Mouse (Mus musculus): ENCODE results near the gene Foxp4.

DNA sequence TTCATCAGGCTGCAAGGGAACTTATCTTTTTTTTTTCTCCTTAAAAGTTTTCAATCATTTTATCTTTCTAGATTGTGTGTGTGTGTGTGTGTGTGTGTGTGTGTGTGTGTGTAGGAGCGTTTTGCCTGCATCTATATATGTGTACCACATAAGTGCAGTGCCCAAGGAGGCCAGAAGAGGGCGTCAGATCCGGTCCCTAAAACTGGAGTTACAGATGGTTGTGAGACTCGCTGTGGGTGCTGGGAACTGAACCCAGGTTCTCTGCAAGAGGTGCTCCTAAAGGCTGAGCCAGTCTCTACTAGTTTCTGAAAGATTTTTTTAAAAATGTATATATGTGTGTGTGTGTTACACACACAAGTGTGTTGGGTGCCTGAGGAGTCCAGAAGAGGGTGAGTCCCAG, 5.0 kb upstream of the Foxp4 start:
- TF ChIP-seq POLR2A (IDR thresholded peaks at IDR 0.05; ENCODE audit: borderline replicate concordance, extremely low read depth, low read depth, low read length) (no peak), CTCF (IDR thresholded peaks at IDR 0.05; ENCODE audit: insufficient read depth, low read length) (no peak)

All from lung, adult 2 months (tissue).